Comparison of ENCODE assay signal across 8 mouse cellular contexts in the genomic region with DNA sequence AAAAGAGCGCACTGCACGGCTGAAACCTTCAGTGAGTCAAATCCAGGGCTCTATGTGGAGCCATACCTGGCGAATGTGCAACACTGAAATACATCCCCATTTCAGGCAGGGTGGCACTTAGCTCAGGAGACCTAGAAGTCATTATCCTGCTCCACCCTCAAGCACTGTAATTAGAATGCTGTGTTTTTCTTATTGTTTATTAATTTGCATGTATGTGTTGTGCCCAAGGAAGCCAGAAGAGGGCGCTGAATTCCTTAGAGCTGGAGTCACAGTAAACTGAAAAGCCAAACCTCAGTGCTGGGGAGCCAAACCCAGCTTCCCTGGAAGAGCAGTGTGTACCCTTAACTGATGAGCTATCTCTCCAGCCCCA. TPM values are rescaled to one million over a fixed set of nuclear protein-coding genes. Genes with fewer than 3 reads are reported as not detected.
A peak's percentile ranks its signal among the peaks of the same experiment; 100 is the strongest.
DNase-seq lines count a peak whose midpoint lies in the region; ATAC-seq and TF ChIP-seq lines count a peak whose summit lies in the region.

No protein-coding gene starts in this region.

- WGBS in embryonic facial prominence, embryonic 12.5 days = 6% methylated on average over 4 of the region's 4 CpGs
- 14% methylated on average over 4 of the region's 4 CpGs for WGBS in heart, embryonic 15.5 days
- WGBS in liver, embryonic 14.5 days (ENCODE audit: insufficient replicate concordance) = 26% methylated on average over 4 of the region's 4 CpGs
- WGBS in neural tube, embryonic 12.5 days = 8% methylated on average over 4 of the region's 4 CpGs

- H3K9ac ChIP-seq in embryonic facial prominence, embryonic 12.5 days = no peak overlapping the region
- peak overlapping the region; percentile 18; the same call in 1 of the 2 replicates for H3K9ac ChIP-seq in heart, embryonic 15.5 days
- peak overlapping the region; percentile 49 for H3K9ac ChIP-seq in liver, embryonic 14.5 days (replicated peaks)
- H3K9ac ChIP-seq in neural tube, embryonic 12.5 days = no peak overlapping the region

- peaks cover 7% of the 10 kb centered on the region; the same call in 1 of the 2 replicates for H3K4me1 ChIP-seq in embryonic facial prominence, embryonic 12.5 days
- H3K4me1 ChIP-seq in heart, embryonic 15.5 days (replicated peaks) = peaks cover 19% of the 10 kb centered on the region
- H3K4me1 ChIP-seq in liver, embryonic 14.5 days (replicated peaks; ENCODE audit: control insufficient read depth in 2 of 2, insufficient read depth in 2 of 2, low read length in 1 of 2) = peaks cover 45 to 50% of the 10 kb centered on the region in 2 experiments
- H3K4me1 ChIP-seq in neural tube, embryonic 12.5 days = peaks cover 18% of the 10 kb centered on the region
- H3K4me1 ChIP-seq in testis, adult 2 months (ENCODE audit: control insufficient read depth, insufficient read depth, low read length) = peaks cover 10% of the 10 kb centered on the region

- H3K27me3 ChIP-seq in embryonic facial prominence, embryonic 12.5 days = no peaks in the 10 kb centered on the region
- no peaks in the 10 kb centered on the region for H3K27me3 ChIP-seq in heart, embryonic 15.5 days
- H3K27me3 ChIP-seq in liver, embryonic 14.5 days (ENCODE audit: control insufficient read depth, insufficient read depth, low read length) = no peaks in the 10 kb centered on the region
- H3K27me3 ChIP-seq in neural tube, embryonic 12.5 days (replicated peaks) = no peaks in the 10 kb centered on the region
- H3K27me3 ChIP-seq in testis, adult 2 months (ENCODE audit: control insufficient read depth, insufficient read depth, low read length) = no peaks in the 10 kb centered on the region

- no peaks in the 10 kb centered on the region for H3K9me3 ChIP-seq in embryonic facial prominence, embryonic 12.5 days
- no peaks in the 10 kb centered on the region for H3K9me3 ChIP-seq in heart, embryonic 15.5 days (replicated peaks)
- H3K9me3 ChIP-seq in liver, embryonic 14.5 days (ENCODE audit: control insufficient read depth, low read length) = no peaks in the 10 kb centered on the region
- no peaks in the 10 kb centered on the region for H3K9me3 ChIP-seq in neural tube, embryonic 12.5 days

- peaks cover 6% of the 10 kb centered on the region; the same call in 1 of the 2 replicates for H3K36me3 ChIP-seq in embryonic facial prominence, embryonic 12.5 days
- peaks cover 8% of the 10 kb centered on the region; the same call in 1 of the 2 replicates for H3K36me3 ChIP-seq in heart, embryonic 15.5 days
- H3K36me3 ChIP-seq in liver, embryonic 14.5 days (replicated peaks; ENCODE audit: control insufficient read depth, insufficient read depth, low read depth) = peaks cover 10% of the 10 kb centered on the region
- H3K36me3 ChIP-seq in neural tube, embryonic 12.5 days = peaks cover 10% of the 10 kb centered on the region
- peaks cover 2% of the 10 kb centered on the region for H3K36me3 ChIP-seq in testis, adult 2 months (ENCODE audit: control insufficient read depth, insufficient read depth, low read length)

- H3K4me3 ChIP-seq in embryonic facial prominence, embryonic 12.5 days = peak overlapping the region; percentile 25
- H3K4me3 ChIP-seq in heart, embryonic 15.5 days = peak overlapping the region; percentile 31
- peak overlapping the region; percentile 46 to 56 for H3K4me3 ChIP-seq in liver, embryonic 14.5 days (ENCODE audit: insufficient read depth in 1 of 2, low read depth in 2 of 2, low read length in 2 of 2)
- H3K4me3 ChIP-seq in neural tube, embryonic 12.5 days = peak overlapping the region; percentile 13; the same call in 1 of the 2 replicates
- H3K4me3 ChIP-seq in testis, adult 2 months (ENCODE audit: control insufficient read depth, low read depth, low read length) = no peak overlapping the region

- H3K27ac ChIP-seq in embryonic facial prominence, embryonic 12.5 days = no peak overlapping the region
- no peak overlapping the region for H3K27ac ChIP-seq in heart, embryonic 15.5 days
- peak overlapping the region; percentile 78 for H3K27ac ChIP-seq in liver, embryonic 14.5 days
- H3K27ac ChIP-seq in neural tube, embryonic 12.5 days = no peak overlapping the region
- H3K27ac ChIP-seq in testis, adult 2 months (ENCODE audit: control insufficient read depth, insufficient read depth, low read depth, low read length) = no peak overlapping the region

- no peak for TF ChIP-seq POLR2A in testis, adult 2 months (IDR thresholded peaks at IDR 0.05; ENCODE audit: control insufficient read depth, low read depth, low read length)

- no peak for ATAC-seq in embryonic facial prominence, embryonic 12.5 days (ENCODE audit: insufficient number of reproducible peaks, insufficient read depth, low FRiP score, low TSS enrichment)
- ATAC-seq in heart, embryonic 15.5 days (replicated peaks; ENCODE audit: insufficient number of reproducible peaks, insufficient read depth, low FRiP score, low read depth) = no peak
- ATAC-seq in liver, embryonic 14.5 days (ENCODE audit: insufficient read depth) = no peak
- no peak for ATAC-seq in neural tube, embryonic 12.5 days (ENCODE audit: low FRiP score, low read depth)

- peak overlapping the region; percentile 48 for H3K4me2 ChIP-seq in embryonic facial prominence, embryonic 12.5 days (replicated peaks)
- peak overlapping the region; percentile 58 for H3K4me2 ChIP-seq in heart, embryonic 15.5 days
- peak overlapping the region; percentile 73 for H3K4me2 ChIP-seq in liver, embryonic 14.5 days (ENCODE audit: low read depth)
- H3K4me2 ChIP-seq in neural tube, embryonic 12.5 days (replicated peaks) = peak overlapping the region; percentile 54

- DNase-seq in B cell, adult 2 months = peak; percentile 78 to 83
- peak; percentile 58 for DNase-seq in adrenal gland, postnatal 25 days
- peak; percentile 74 to 86 for DNase-seq in kidney, postnatal 36 days
- DNase-seq in liver, embryonic 14.5 days (ENCODE audit: low read depth in 3 of 3, low spot score in 3 of 3) = peak; percentile 62 to 73 (median 67)

- peak; percentile 81 for TF ChIP-seq CTCF in liver, embryonic 14.5 days (IDR thresholded peaks at IDR 0.05; ENCODE audit: low read depth)
- peak; percentile 1; the same call in 1 of the 2 replicates for TF ChIP-seq CTCF in testis, adult 2 months (IDR thresholded peaks at IDR 0.05; ENCODE audit: control insufficient read depth, insufficient read depth, insufficient replicate concordance, low read depth, low read length)

- no peak for TF ChIP-seq EP300 in liver, embryonic 14.5 days (IDR thresholded peaks at IDR 0.05; ENCODE audit: low read depth)

RNA-seq across cellular contexts. Expression of gene Os9, which starts 2.5 kb away (rescaled TPM):
- 139 and 150 TPM in 2 replicates for total RNA-seq in adrenal gland, postnatal 25 days (2021)
- 72.9 and 75.7 TPM in 2 replicates for polyA plus RNA-seq in embryonic facial prominence, embryonic 12.5 days (2016; fragmentation: Nextera tagmentation; extraction: Ambion mirVana)
- polyA plus RNA-seq in heart, embryonic 15.5 days (2015; fragmentation: Nextera tagmentation; extraction: Ambion mirVana) = 48.5 and 61.8 TPM in 2 replicates
- polyA plus RNA-seq in liver, embryonic 14.5 days (2012; rRNA removed) = 20.9 and 25.0 TPM in 2 replicates
- 22.9 and 29.9 TPM in 2 replicates for polyA plus RNA-seq in liver, embryonic 14.5 days (2014; fragmentation: Nextera tagmentation; extraction: Ambion mirVana)
- 118 and 123 TPM in 2 replicates for polyA plus RNA-seq in neural tube, embryonic 12.5 days (2016; fragmentation: Nextera tagmentation; extraction: Ambion mirVana)
- polyA plus RNA-seq in testis, adult 2 months (2012; rRNA removed) = 32.2 and 33.9 TPM in 2 replicates

RNA-seq across cellular contexts. Expression of gene B4galnt1, which starts 41.6 kb away (rescaled TPM):
- total RNA-seq in adrenal gland, postnatal 25 days (2021) = 6.8 and 8.5 TPM in 2 replicates
- 4.6 and 6.2 TPM in 2 replicates for polyA plus RNA-seq in embryonic facial prominence, embryonic 12.5 days (2016; fragmentation: Nextera tagmentation; extraction: Ambion mirVana)
- 1.5 and 5.7 TPM in 2 replicates for polyA plus RNA-seq in heart, embryonic 15.5 days (2015; fragmentation: Nextera tagmentation; extraction: Ambion mirVana)
- 9.9 and 10.4 TPM in 2 replicates for polyA plus RNA-seq in liver, embryonic 14.5 days (2012; rRNA removed)
- 14.6 and 17.1 TPM in 2 replicates for polyA plus RNA-seq in liver, embryonic 14.5 days (2014; fragmentation: Nextera tagmentation; extraction: Ambion mirVana)
- polyA plus RNA-seq in neural tube, embryonic 12.5 days (2016; fragmentation: Nextera tagmentation; extraction: Ambion mirVana) = 29.2 and 31.5 TPM in 2 replicates
- polyA plus RNA-seq in testis, adult 2 months (2012; rRNA removed) = 21.7 and 27.0 TPM in 2 replicates

RNA-seq across cellular contexts. Expression of gene Agap2, which starts 48.3 kb away (rescaled TPM):
- total RNA-seq in adrenal gland, postnatal 25 days (2021) = 2.6 and 3.8 TPM in 2 replicates
- 0.32 and 0.82 TPM in 2 replicates for polyA plus RNA-seq in embryonic facial prominence, embryonic 12.5 days (2016; fragmentation: Nextera tagmentation; extraction: Ambion mirVana)
- polyA plus RNA-seq in heart, embryonic 15.5 days (2015; fragmentation: Nextera tagmentation; extraction: Ambion mirVana) = 0.62 TPM in 1 of 2 replicates, not detected in the other
- 3.0 and 3.7 TPM in 2 replicates for polyA plus RNA-seq in liver, embryonic 14.5 days (2012; rRNA removed)
- polyA plus RNA-seq in liver, embryonic 14.5 days (2014; fragmentation: Nextera tagmentation; extraction: Ambion mirVana) = 0.57 and 0.59 TPM in 2 replicates
- polyA plus RNA-seq in neural tube, embryonic 12.5 days (2016; fragmentation: Nextera tagmentation; extraction: Ambion mirVana) = 1.1 and 1.3 TPM in 2 replicates
- polyA plus RNA-seq in testis, adult 2 months (2012; rRNA removed) = 0.53 and 0.73 TPM in 2 replicates

RNA-seq across cellular contexts. Expression of gene Tspan31, which starts 53.4 kb away (rescaled TPM):
- 103 and 108 TPM in 2 replicates for total RNA-seq in adrenal gland, postnatal 25 days (2021)
- 167 and 170 TPM in 2 replicates for polyA plus RNA-seq in embryonic facial prominence, embryonic 12.5 days (2016; fragmentation: Nextera tagmentation; extraction: Ambion mirVana)
- 100 and 119 TPM in 2 replicates for polyA plus RNA-seq in heart, embryonic 15.5 days (2015; fragmentation: Nextera tagmentation; extraction: Ambion mirVana)
- polyA plus RNA-seq in liver, embryonic 14.5 days (2012; rRNA removed) = 35.8 and 41.8 TPM in 2 replicates
- polyA plus RNA-seq in liver, embryonic 14.5 days (2014; fragmentation: Nextera tagmentation; extraction: Ambion mirVana) = 18.9 and 23.8 TPM in 2 replicates
- polyA plus RNA-seq in neural tube, embryonic 12.5 days (2016; fragmentation: Nextera tagmentation; extraction: Ambion mirVana) = 137 and 147 TPM in 2 replicates
- 12.7 and 16.3 TPM in 2 replicates for polyA plus RNA-seq in testis, adult 2 months (2012; rRNA removed)

RNA-seq across cellular contexts. Expression of gene Slc26a10, which starts 57.0 kb away (rescaled TPM):
- 3.2 and 6.0 TPM in 2 replicates for total RNA-seq in adrenal gland, postnatal 25 days (2021)
- polyA plus RNA-seq in embryonic facial prominence, embryonic 12.5 days (2016; fragmentation: Nextera tagmentation; extraction: Ambion mirVana) = 1.9 and 3.0 TPM in 2 replicates
- 15.6 and 16.7 TPM in 2 replicates for polyA plus RNA-seq in heart, embryonic 15.5 days (2015; fragmentation: Nextera tagmentation; extraction: Ambion mirVana)
- 1.5 and 1.7 TPM in 2 replicates for polyA plus RNA-seq in liver, embryonic 14.5 days (2012; rRNA removed)
- 0.75 and 1.3 TPM in 2 replicates for polyA plus RNA-seq in liver, embryonic 14.5 days (2014; fragmentation: Nextera tagmentation; extraction: Ambion mirVana)
- 1.5 and 1.8 TPM in 2 replicates for polyA plus RNA-seq in neural tube, embryonic 12.5 days (2016; fragmentation: Nextera tagmentation; extraction: Ambion mirVana)
- polyA plus RNA-seq in testis, adult 2 months (2012; rRNA removed) = 11.5 and 11.9 TPM in 2 replicates

Comparison
In these comparisons a context has a peak if more than half of its experiments do, and no peak if none do; other contexts are left out.
1. H3K9ac ChIP-seq: peak in heart, embryonic 15.5 days (single experiment) and liver, embryonic 14.5 days (single experiment); none in embryonic facial prominence, embryonic 12.5 days (single experiment) and neural tube, embryonic 12.5 days (single experiment).
2. Peak in every context shown above with its lines, with median percentiles within 50 percentile points of each other: DNase-seq and H3K4me2 ChIP-seq.